Mouse (Mus musculus) forebrain, embryonic 16.5 days (tissue): ENCODE measurements at regions not wholly inside any gene's neighbourhood (a gene's known extent, or its start where the extent isn't known, plus 50 kb on each side); places are given as distances from the start of the nearest gene placed in this dataset.

Source experiments
- ATAC-seq: fragments of 200-750 bp; cut with Nextera tagmentation; 2 replicates; pipeline ENCODE4 v1.8.0; 2017; ENCODE audit warnings: mild to moderate bottlenecking, moderate library complexity
- H3K27ac ChIP-seq: fragments of 300-500 bp; sonication (generic); 2 replicates; pipeline ENCODE4 v1.5.1; 2014; ENCODE audit warnings: low read length, control low read depth
- H3K27me3 ChIP-seq: fragments of 300-500 bp; sonication (generic); replicated peaks from 2 replicates; pipeline ENCODE4 v1.6.1; 2014; ENCODE audit warnings: low read length; ENCODE audit not compliant: control insufficient read depth, insufficient read depth
- H3K36me3 ChIP-seq: fragments of 300-500 bp; sonication (generic); 2 replicates; pipeline ENCODE4 v1.6.1; 2014; ENCODE audit not compliant: control insufficient read depth, insufficient read depth
- H3K4me1 ChIP-seq: fragments of 300-500 bp; sonication (generic); replicated peaks from 2 replicates; pipeline ENCODE4 v1.6.1; 2014; ENCODE audit warnings: low read length; ENCODE audit not compliant: control insufficient read depth, insufficient read depth
- H3K4me2 ChIP-seq: fragments of 300-500 bp; sonication (generic); 2 replicates; pipeline ENCODE4 v1.6.1; 2014; ENCODE audit warnings: mild to moderate bottlenecking, low read length, control low read depth
- H3K4me3 ChIP-seq: fragments of 300-500 bp; sonication (generic); replicated peaks from 2 replicates; pipeline ENCODE4 v1.5.1; 2014; ENCODE audit warnings: mild to moderate bottlenecking, low read length, control low read depth
- H3K9ac ChIP-seq: fragments of 300-500 bp; sonication (generic); replicated peaks from 2 replicates; pipeline ENCODE4 v1.6.1; 2014; ENCODE audit warnings: low read depth, low read length, control low read depth
- H3K9me3 ChIP-seq: fragments of 300-500 bp; sonication (generic); 2 replicates; pipeline ENCODE4 v1.6.1; 2016; ENCODE audit warnings: low read length; ENCODE audit not compliant: control insufficient read depth
- WGBS: fragments of 180-500 bp; shearing (Covaris S2); extraction: QIAGEN DNeasy Blood & Tissue Kit; methylation state at CpG from one replicate; pipeline ENCODE4 v1.1.7; 2014; 5-methylcytosine and 5-hydroxymethylcytosine counted together

DNA sequence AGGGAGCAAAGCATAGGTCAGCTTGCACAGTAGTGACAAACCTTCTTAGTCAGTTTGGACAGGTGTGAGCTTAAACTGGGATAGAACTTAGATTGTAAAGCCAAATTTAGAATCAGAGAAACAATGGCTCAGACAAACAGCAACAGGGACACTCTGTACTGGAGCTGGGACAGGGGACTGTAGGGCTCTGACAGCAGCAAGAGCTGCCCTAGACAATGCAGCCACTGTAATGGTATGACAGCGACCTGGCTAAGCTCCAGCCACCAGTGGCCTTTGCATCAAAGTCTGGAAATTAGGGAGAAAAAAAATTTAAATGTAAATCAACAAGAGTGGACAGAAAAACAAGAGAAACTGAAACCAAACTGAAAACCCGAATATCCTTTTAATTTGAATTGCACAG lies 53.2 kb upstream of the Armc3 start:
- Histone ChIP-seq H3K4me1 (peaks cover 4% of the 10 kb centered on the region; the same call in 1 of the 2 replicates), H3K27ac (no peak overlapping the region), H3K27me3 (no peaks in the 10 kb centered on the region), H3K36me3 (no peaks in the 10 kb centered on the region), H3K4me2 (no peak overlapping the region), H3K9me3 (no peaks in the 10 kb centered on the region), H3K9ac (no peak overlapping the region), H3K4me3 (no peak overlapping the region)
- peak; percentile 67 for ATAC-seq
- WGBS, result 42% methylated on average over 2 of the region's 2 CpGs

DNA sequence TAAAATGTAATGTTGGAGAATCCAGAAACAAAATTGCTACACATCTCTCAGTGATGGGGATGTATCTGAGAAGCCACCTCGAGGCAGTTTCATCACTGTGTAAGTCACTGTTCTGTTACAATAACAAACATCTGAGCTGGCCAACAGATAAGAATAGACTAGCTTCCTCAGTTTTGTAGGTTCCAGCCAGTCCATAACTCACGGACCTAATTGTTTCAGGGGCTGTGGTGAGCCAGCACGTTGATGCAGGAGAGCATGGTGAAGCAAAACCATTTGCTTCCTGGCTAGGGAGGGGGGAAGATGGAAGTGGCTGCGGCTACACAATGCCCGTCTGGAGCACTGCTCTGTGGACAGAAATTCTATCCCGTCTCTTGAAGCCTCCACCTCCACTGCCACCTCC lies 52.8 kb upstream of the Armc3 start:
- Histone ChIP-seq H3K9ac (no peak overlapping the region), H3K27me3 (no peaks in the 10 kb centered on the region), H3K36me3 (no peaks in the 10 kb centered on the region), H3K4me3 (no peak overlapping the region), H3K9me3 (no peaks in the 10 kb centered on the region), H3K4me1 (peaks cover 4% of the 10 kb centered on the region; the same call in 1 of the 2 replicates), H3K4me2 (no peak overlapping the region), H3K27ac (no peak overlapping the region)
- WGBS, result 35% methylated on average over 6 of the region's 6 CpGs
- no peak for ATAC-seq

DNA sequence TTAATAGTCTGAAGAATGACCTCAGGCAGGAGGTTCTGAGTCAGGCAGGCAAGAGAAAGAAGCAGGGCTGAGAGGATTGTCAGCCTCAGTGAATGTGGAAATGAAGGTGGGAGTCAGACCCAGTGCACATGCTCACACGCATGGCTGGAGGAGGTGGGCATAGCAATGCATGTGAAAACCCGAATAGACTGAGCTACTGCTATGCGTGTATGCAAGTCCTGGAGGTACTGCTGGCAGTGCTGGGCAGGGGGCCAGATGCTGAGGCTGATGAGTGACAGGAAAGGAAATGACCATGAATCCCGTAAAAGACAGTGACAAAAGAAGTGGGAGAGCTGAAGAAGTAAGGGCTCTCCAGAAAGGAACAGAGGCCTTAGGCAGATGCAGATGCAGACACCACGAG lies 50.3 kb upstream of the Armc3 start:
- Histone ChIP-seq H3K9ac (no peak overlapping the region), H3K4me2 (no peak overlapping the region), H3K4me3 (no peak overlapping the region), H3K27me3 (no peaks in the 10 kb centered on the region), H3K27ac (no peak overlapping the region), H3K36me3 (no peaks in the 10 kb centered on the region), H3K4me1 (peaks cover 4% of the 10 kb centered on the region; the same call in 1 of the 2 replicates), H3K9me3 (no peaks in the 10 kb centered on the region)
- ATAC-seq, result no peak
- WGBS, result 26% methylated on average over 5 of the region's 5 CpGs
